In genomic region chr11:120500357-120500756, GRCm38 (mm10) we compare ENCODE assay signal across 14 mouse cellular contexts. TPM values are rescaled to one million over a fixed set of nuclear protein-coding genes. Genes with fewer than 3 reads are reported as not detected.
A peak's percentile ranks its signal among the peaks of the same experiment; 100 is the strongest.
DNase-seq lines count a peak whose midpoint lies in the region; ATAC-seq lines count a peak whose summit lies in the region.
"Had no signal": no experiment of that assay in that cellular context is flagged by ENCODE, and none has a peak within 500 bp of the region (broad histone marks: within the 10 kb centered on the region; RNA-seq: fewer than 3 reads in every experiment).

No protein-coding gene starts in this region.

- DNase-seq in ovary, postnatal 36 days (ENCODE audit: low spot score), result peak; percentile 63
- DNase-seq in ovary, adult 18-20 months (ENCODE audit: low spot score), result no peak
- peak; percentile 91 for DNase-seq in urinary bladder, postnatal 14 days (ENCODE audit: low spot score)
- no peak for DNase-seq in spleen, adult 12 weeks (ENCODE audit: low spot score)
- DNase-seq in embryo, embryonic 10 days (ENCODE audit: low spot score), result no peak
- no peak for DNase-seq in cerebellum, postnatal 25 days
- DNase-seq: cerebellum, postnatal 14 days; heart, adult 18-20 months; right cerebral cortex, adult 18-20 months; thymus, postnatal 14 days had no signal

- H3K27ac ChIP-seq in kidney, embryonic 14.5 days (ENCODE audit: low read depth, low read length), result no peak overlapping the region
- peak overlapping the region; percentile 47; the same call in 1 of the 2 replicates for H3K27ac ChIP-seq in lung, embryonic 15.5 days
- H3K27ac ChIP-seq: forebrain, embryonic 12.5 days; limb, embryonic 15.5 days had no signal

- 20% methylated on average over 3 of the region's 3 CpGs for WGBS in kidney, embryonic 14.5 days
- 11% methylated on average over 3 of the region's 3 CpGs for WGBS in lung, embryonic 15.5 days

- no peaks in the 10 kb centered on the region for H3K4me1 ChIP-seq in kidney, embryonic 14.5 days (ENCODE audit: control insufficient read depth, insufficient read depth, low read length)
- H3K4me1 ChIP-seq in lung, embryonic 15.5 days, result peaks cover 10% of the 10 kb centered on the region; the same call in 1 of the 2 replicates
- H3K4me1 ChIP-seq: forebrain, embryonic 12.5 days had no signal

- peaks cover 37% of the 10 kb centered on the region for H3K36me3 ChIP-seq in kidney, embryonic 14.5 days (ENCODE audit: control insufficient read depth, insufficient read depth, low read length)
- H3K36me3 ChIP-seq in lung, embryonic 15.5 days, result peaks cover 30% of the 10 kb centered on the region

- 0 out of 2 replicates have a peak overlapping the region, but pooled peaks have one; percentile 12 for H3K9ac ChIP-seq in kidney, embryonic 14.5 days (ENCODE audit: low read depth, low read length)
- H3K9ac ChIP-seq in lung, embryonic 15.5 days, result no peak overlapping the region; the same call in 1 of the 2 replicates
- H3K9ac ChIP-seq: forebrain, embryonic 12.5 days; limb, embryonic 15.5 days had no signal

- ATAC-seq in kidney, embryonic 14.5 days (ENCODE audit: low FRiP score, low TSS enrichment), result no peak
- 0 out of 2 replicates have a peak, but pooled peaks have one; percentile 21 for ATAC-seq in lung, embryonic 15.5 days (ENCODE audit: borderline replicate concordance, extremely low read depth, low FRiP score, low TSS enrichment)

- H3K27me3 ChIP-seq in kidney, embryonic 14.5 days (ENCODE audit: control insufficient read depth, insufficient read depth, low read length), result no peaks in the 10 kb centered on the region
- H3K27me3 ChIP-seq in lung, embryonic 15.5 days, result no peaks in the 10 kb centered on the region
- H3K27me3 ChIP-seq: forebrain, embryonic 12.5 days; limb, embryonic 15.5 days had no signal

- no peaks in the 10 kb centered on the region for H3K9me3 ChIP-seq in kidney, embryonic 14.5 days (ENCODE audit: control insufficient read depth, low read length)
- no peaks in the 10 kb centered on the region for H3K9me3 ChIP-seq in lung, embryonic 15.5 days
- H3K9me3 ChIP-seq: forebrain, embryonic 12.5 days; limb, embryonic 15.5 days had no signal

- H3K4me3 ChIP-seq in kidney, embryonic 14.5 days (ENCODE audit: low read length), result no peak overlapping the region; the same call in 1 of the 2 replicates
- no peak overlapping the region for H3K4me3 ChIP-seq in lung, embryonic 15.5 days
- H3K4me3 ChIP-seq: forebrain, embryonic 12.5 days; limb, embryonic 15.5 days had no signal

- no peak overlapping the region for H3K4me2 ChIP-seq in kidney, embryonic 14.5 days (replicated peaks; ENCODE audit: low read depth, low read length)
- no peak overlapping the region for H3K4me2 ChIP-seq in lung, embryonic 15.5 days
- H3K4me2 ChIP-seq: forebrain, embryonic 12.5 days; limb, embryonic 15.5 days had no signal

RNA-seq across cellular contexts. Expression of gene Slc25a10, which starts 8.7 kb away (rescaled TPM):
- polyA plus RNA-seq in kidney, embryonic 14.5 days (2014; fragmentation: Nextera tagmentation; extraction: Ambion mirVana), result 65.3 and 79.1 TPM in 2 replicates
- 67.5 and 70.9 TPM in 2 replicates for polyA plus RNA-seq in lung, embryonic 15.5 days (2015; fragmentation: Nextera tagmentation; extraction: Ambion mirVana)

RNA-seq across cellular contexts. Expression of gene Mrpl12, which starts 15.9 kb away (rescaled TPM):
- polyA plus RNA-seq in kidney, embryonic 14.5 days (2014; fragmentation: Nextera tagmentation; extraction: Ambion mirVana), result 176 and 218 TPM in 2 replicates
- 125 and 133 TPM in 2 replicates for polyA plus RNA-seq in lung, embryonic 15.5 days (2015; fragmentation: Nextera tagmentation; extraction: Ambion mirVana)

RNA-seq across cellular contexts. Expression of gene Gcgr, which starts 30.1 kb away (rescaled TPM):
- polyA plus RNA-seq in kidney, embryonic 14.5 days (2014; fragmentation: Nextera tagmentation; extraction: Ambion mirVana), result 2.0 and 2.4 TPM in 2 replicates
- 0.91 and 1.1 TPM in 2 replicates for polyA plus RNA-seq in lung, embryonic 15.5 days (2015; fragmentation: Nextera tagmentation; extraction: Ambion mirVana)

RNA-seq across cellular contexts. Expression of gene Arl16, which starts 33.0 kb away (rescaled TPM):
- polyA plus RNA-seq in kidney, embryonic 14.5 days (2014; fragmentation: Nextera tagmentation; extraction: Ambion mirVana), result 46.4 and 51.5 TPM in 2 replicates
- polyA plus RNA-seq in lung, embryonic 15.5 days (2015; fragmentation: Nextera tagmentation; extraction: Ambion mirVana), result 43.8 and 44.6 TPM in 2 replicates

RNA-seq across cellular contexts. Expression of gene Ccdc137, which starts 42.4 kb away (rescaled TPM):
- 27.4 and 32.8 TPM in 2 replicates for polyA plus RNA-seq in kidney, embryonic 14.5 days (2014; fragmentation: Nextera tagmentation; extraction: Ambion mirVana)
- polyA plus RNA-seq in lung, embryonic 15.5 days (2015; fragmentation: Nextera tagmentation; extraction: Ambion mirVana), result 31.2 and 35.5 TPM in 2 replicates

Comparison
In these comparisons a context has a peak if more than half of its experiments do, and no peak if none do; other contexts are left out.
1. DNase-seq: peak in ovary, postnatal 36 days (single experiment) and urinary bladder, postnatal 14 days (single experiment); none in ovary, adult 18-20 months (single experiment), spleen, adult 12 weeks (single experiment), embryo, embryonic 10 days (single experiment) and cerebellum, postnatal 25 days (0 of 2).